9 mouse cellular contexts compared by ENCODE assay signal in the genomic region with DNA sequence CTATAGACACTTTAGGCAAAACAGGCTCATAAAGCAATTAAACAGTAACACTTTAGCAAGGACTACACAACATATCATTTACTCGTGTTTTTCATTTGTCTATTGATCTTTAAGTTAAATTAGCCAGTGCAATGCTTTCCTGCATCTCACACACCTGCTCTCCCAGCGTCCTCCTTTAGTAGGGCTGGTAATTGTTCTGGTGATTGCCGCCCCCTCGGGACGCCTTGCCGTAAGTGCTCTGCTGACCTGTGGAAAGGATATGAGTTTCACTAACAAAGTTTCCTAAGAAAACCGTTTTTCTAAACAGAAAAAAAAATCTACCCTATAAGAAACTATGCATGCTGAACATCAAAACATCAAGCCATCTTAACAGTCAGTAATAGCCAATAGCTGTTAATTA. TPM values are rescaled to one million over a fixed set of nuclear protein-coding genes. Genes with fewer than 3 reads are reported as not detected.
DNase-seq lines count a peak whose midpoint lies in the region; ATAC-seq and TF ChIP-seq lines count a peak whose summit lies in the region.
"Had no signal": no experiment of that assay in that cellular context is flagged by ENCODE, and none has a peak within 500 bp of the region (broad histone marks: within the 10 kb centered on the region; RNA-seq: fewer than 3 reads in every experiment).

No protein-coding gene starts in this region.

- H3K4me1 ChIP-seq in heart, embryonic 11.5 days (ENCODE audit: control insufficient read depth, insufficient read depth, low read length), result peaks cover 10% of the 10 kb centered on the region
- peaks cover 23% of the 10 kb centered on the region for H3K4me1 ChIP-seq in G1E (ENCODE audit: insufficient read depth, low read depth, low read length)
- H3K4me1 ChIP-seq in heart, postnatal 0 days (ENCODE audit: control insufficient read depth, insufficient read depth), result peaks cover 25% of the 10 kb centered on the region
- peaks cover 23% of the 10 kb centered on the region for H3K4me1 ChIP-seq in liver, postnatal 0 days (ENCODE audit: insufficient read depth)

- no peak overlapping the region for H3K27ac ChIP-seq in heart, embryonic 11.5 days (ENCODE audit: low read depth, low read length)
- no peak overlapping the region for H3K27ac ChIP-seq in heart, postnatal 0 days (ENCODE audit: low read depth)
- no peak overlapping the region for H3K27ac ChIP-seq in liver, postnatal 0 days (ENCODE audit: low read depth)

- peak overlapping the region; percentile 82; the same call in 1 of the 2 replicates for H3K4me2 ChIP-seq in heart, embryonic 11.5 days
- peak overlapping the region; percentile 100 for H3K4me2 ChIP-seq in heart, postnatal 0 days (ENCODE audit: low read depth, low read length)
- H3K4me2 ChIP-seq in liver, postnatal 0 days (ENCODE audit: low read depth, low read length), result peak overlapping the region; percentile 100; the same call in 1 of the 2 replicates

- no peaks in the 10 kb centered on the region for H3K9me3 ChIP-seq in heart, embryonic 11.5 days (replicated peaks; ENCODE audit: control insufficient read depth, low read length)
- no peaks in the 10 kb centered on the region for H3K9me3 ChIP-seq in G1E (replicated peaks)
- no peaks in the 10 kb centered on the region for H3K9me3 ChIP-seq in heart, postnatal 0 days (replicated peaks; ENCODE audit: control insufficient read depth, low read length)
- H3K9me3 ChIP-seq in liver, postnatal 0 days (ENCODE audit: low read length), result no peaks in the 10 kb centered on the region

- ATAC-seq in heart, embryonic 11.5 days (replicated peaks; ENCODE audit: insufficient number of reproducible peaks, low FRiP score, low TSS enrichment), result no peak
- no peak for ATAC-seq in G1E (ENCODE audit: extremely low read depth, insufficient number of reproducible peaks, low FRiP score, poor library complexity, severe bottlenecking)
- ATAC-seq in heart, postnatal 0 days (ENCODE audit: insufficient read depth, low read depth), result no peak
- no peak for ATAC-seq in liver, postnatal 0 days

- no peak for DNase-seq in heart, postnatal 10 days
- DNase-seq in G1E (ENCODE audit: low spot score), result no peak
- no peak for DNase-seq in heart, postnatal 0 days (ENCODE audit: low spot score)
- DNase-seq in liver, postnatal 0 days, result no peak
- DNase-seq in ovary, postnatal 14 days (ENCODE audit: low spot score), result no peak
- no peak for DNase-seq in T-cell, adult 2 months (ENCODE audit: low spot score)
- DNase-seq in testis, postnatal 14 days (ENCODE audit: low spot score), result no peak
- DNase-seq: kidney, postnatal 10 days had no signal

- intact Hi-C loops in heart, postnatal 10 days (cut with DNase I), result loop anchor here (5.0 to 10.0 kb wide), 4 partner anchors 109 to 831 kb away; no protein-coding TSS in a partner anchor

- no peak overlapping the region for H3K9ac ChIP-seq in heart, embryonic 11.5 days (ENCODE audit: low read depth, low read length)
- no peak overlapping the region for H3K9ac ChIP-seq in heart, postnatal 0 days (replicated peaks; ENCODE audit: low read depth, low read length)
- no peak overlapping the region for H3K9ac ChIP-seq in liver, postnatal 0 days (replicated peaks)

- no peak for TF ChIP-seq EP300 in heart, postnatal 0 days (IDR thresholded peaks at IDR 0.05; ENCODE audit: low read depth)
- TF ChIP-seq EP300 in liver, postnatal 0 days (IDR thresholded peaks at IDR 0.05; ENCODE audit: low read depth), result no peak

- no peaks in the 10 kb centered on the region for H3K27me3 ChIP-seq in heart, embryonic 11.5 days (ENCODE audit: control insufficient read depth, insufficient read depth, low read length)
- no peaks in the 10 kb centered on the region for H3K27me3 ChIP-seq in G1E (ENCODE audit: insufficient read depth, low read length)
- H3K27me3 ChIP-seq in heart, postnatal 0 days (ENCODE audit: control insufficient read depth, insufficient read depth, low read length), result no peaks in the 10 kb centered on the region
- H3K27me3 ChIP-seq in liver, postnatal 0 days (ENCODE audit: insufficient read depth, low read length), result no peaks in the 10 kb centered on the region

- no peak for TF ChIP-seq CTCF in G1E (IDR thresholded peaks at IDR 0.05; ENCODE audit: low read depth, low read length)
- TF ChIP-seq CTCF in heart, postnatal 0 days (IDR thresholded peaks at IDR 0.05; ENCODE audit: low read depth), result peak; percentile 28; the same call in 1 of the 2 replicates
- 0 out of 2 replicates have a peak, but pooled peaks have one; percentile 6 for TF ChIP-seq CTCF in liver, postnatal 0 days (IDR thresholded peaks at IDR 0.05; ENCODE audit: low read depth)

- H3K4me3 ChIP-seq in heart, embryonic 11.5 days (ENCODE audit: low read depth, low read length), result peak overlapping the region; percentile 96; the same call in 1 of the 2 replicates
- peak overlapping the region; percentile 33; the same call in 1 of the 2 replicates for H3K4me3 ChIP-seq in G1E (ENCODE audit: low read depth, low read length)
- 0 out of 2 replicates have a peak overlapping the region, but pooled peaks have one; percentile 96 for H3K4me3 ChIP-seq in heart, postnatal 0 days (ENCODE audit: low read depth, low read length)
- H3K4me3 ChIP-seq in liver, postnatal 0 days (ENCODE audit: low read depth, low read length), result no peak overlapping the region

- WGBS in heart, embryonic 11.5 days (ENCODE audit: insufficient replicate concordance), result 67% methylated on average over 7 of the region's 7 CpGs
- WGBS in heart, postnatal 0 days, result 28% methylated on average over 7 of the region's 7 CpGs
- WGBS in liver, postnatal 0 days (ENCODE audit: insufficient replicate concordance), result 67% methylated on average over 7 of the region's 7 CpGs

- peaks cover 24% of the 10 kb centered on the region for H3K36me3 ChIP-seq in heart, embryonic 11.5 days (ENCODE audit: control insufficient read depth, insufficient read depth, low read length)
- peaks cover 57% of the 10 kb centered on the region for H3K36me3 ChIP-seq in G1E (replicated peaks)
- peaks cover 32% of the 10 kb centered on the region for H3K36me3 ChIP-seq in heart, postnatal 0 days (replicated peaks; ENCODE audit: control insufficient read depth, insufficient read depth, low read length)
- peaks cover 41% of the 10 kb centered on the region for H3K36me3 ChIP-seq in liver, postnatal 0 days (replicated peaks; ENCODE audit: insufficient read depth, low read length)

RNA-seq across cellular contexts. Expression of gene Hnrnpdl, which starts 3.5 kb away (rescaled TPM):
- polyA plus RNA-seq in heart, embryonic 11.5 days (2014; fragmentation: Nextera tagmentation; extraction: Ambion mirVana), result 117 and 125 TPM in 2 replicates
- total RNA-seq in heart, postnatal 10 days (2021), result 100 to 1,000 TPM in 1 of 2 experiments, 10 to 100 TPM in 1; 97.3 to 105 TPM
- total RNA-seq in G1E (2014; fragmentation: Nextera tagmentation) (150 and 157 TPM in 2 replicates), G1E (2017) (291 and 340 TPM in 2 replicates)
- 157 and 164 TPM in 2 replicates for polyA plus RNA-seq in G1E (2012)
- total RNA-seq in heart, postnatal 0 days (2014; rRNA removed; ENCODE audit: low replicate concordance), result 51.3 and 56.6 TPM in 2 replicates
- 43.8 and 54.8 TPM in 2 replicates for polyA plus RNA-seq in heart, postnatal 0 days (2015; fragmentation: Nextera tagmentation; extraction: Ambion mirVana)
- 32.6 and 33.3 TPM in 2 replicates for polyA plus RNA-seq in liver, postnatal 0 days (2015; fragmentation: Nextera tagmentation; extraction: Ambion mirVana)

RNA-seq across cellular contexts. Expression of gene Enoph1, which starts 3.8 kb away (rescaled TPM):
- polyA plus RNA-seq in heart, embryonic 11.5 days (2014; fragmentation: Nextera tagmentation; extraction: Ambion mirVana), result 28.0 and 31.2 TPM in 2 replicates
- total RNA-seq in heart, postnatal 10 days (2021), result 10 to 100 TPM; 13.1 to 14.3 TPM
- total RNA-seq in G1E (2014; fragmentation: Nextera tagmentation) (41.7 and 46.9 TPM in 2 replicates), G1E (2017) (34.0 and 42.3 TPM in 2 replicates)
- 48.5 and 52.4 TPM in 2 replicates for polyA plus RNA-seq in G1E (2012)
- total RNA-seq in heart, postnatal 0 days (2014; rRNA removed; ENCODE audit: low replicate concordance), result 6.0 and 17.8 TPM in 2 replicates
- 15.7 and 16.1 TPM in 2 replicates for polyA plus RNA-seq in heart, postnatal 0 days (2015; fragmentation: Nextera tagmentation; extraction: Ambion mirVana)
- polyA plus RNA-seq in liver, postnatal 0 days (2015; fragmentation: Nextera tagmentation; extraction: Ambion mirVana), result 9.2 and 10.6 TPM in 2 replicates

RNA-seq across cellular contexts. Expression of gene 4930524J08Rik, which starts 57.1 kb away (rescaled TPM):
- 1.5 and 1.7 TPM in 2 replicates for polyA plus RNA-seq in heart, embryonic 11.5 days (2014; fragmentation: Nextera tagmentation; extraction: Ambion mirVana)
- 1 to 10 TPM; 1.6 to 1.7 TPM for total RNA-seq in heart, postnatal 10 days (2021)
- total RNA-seq in G1E (2014; fragmentation: Nextera tagmentation), result not detected in 2 replicates
- 1.5 and 2.4 TPM in 2 replicates for total RNA-seq in G1E (2017)
- 7.0 and 7.6 TPM in 2 replicates for polyA plus RNA-seq in G1E (2012)
- 24.0 TPM in 1 of 2 replicates, not detected in the other for total RNA-seq in heart, postnatal 0 days (2014; rRNA removed; ENCODE audit: low replicate concordance)
- 1.7 and 2.5 TPM in 2 replicates for polyA plus RNA-seq in heart, postnatal 0 days (2015; fragmentation: Nextera tagmentation; extraction: Ambion mirVana)
- 0.96 and 1.4 TPM in 2 replicates for polyA plus RNA-seq in liver, postnatal 0 days (2015; fragmentation: Nextera tagmentation; extraction: Ambion mirVana)

RNA-seq across cellular contexts. Expression of gene Hnrnpd, which starts 57.2 kb away (rescaled TPM):
- 113 and 120 TPM in 2 replicates for polyA plus RNA-seq in heart, embryonic 11.5 days (2014; fragmentation: Nextera tagmentation; extraction: Ambion mirVana)
- 100 to 1,000 TPM; 152 to 170 TPM for total RNA-seq in heart, postnatal 10 days (2021)
- total RNA-seq in G1E (2014; fragmentation: Nextera tagmentation) (231 and 261 TPM in 2 replicates), G1E (2017) (56.5 and 75.0 TPM in 2 replicates)
- 434 and 614 TPM in 2 replicates for polyA plus RNA-seq in G1E (2012)
- total RNA-seq in heart, postnatal 0 days (2014; rRNA removed; ENCODE audit: low replicate concordance), result 12.1 and 16.0 TPM in 2 replicates
- polyA plus RNA-seq in heart, postnatal 0 days (2015; fragmentation: Nextera tagmentation; extraction: Ambion mirVana), result 32.2 and 35.5 TPM in 2 replicates
- polyA plus RNA-seq in liver, postnatal 0 days (2015; fragmentation: Nextera tagmentation; extraction: Ambion mirVana), result 38.1 and 45.4 TPM in 2 replicates
